Comparison of ENCODE assay signal across 8 mouse cellular contexts in genomic region chr2:172824906-172825784, GRCm38 (mm10).
DNase-seq lines count a peak whose midpoint lies in the region; ATAC-seq and TF ChIP-seq lines count a peak whose summit lies in the region.

No protein-coding gene starts in this region.

- peaks cover 5% of the 10 kb centered on the region; the same call in 1 of the 2 replicates for H3K4me1 ChIP-seq in megakaryocyte, embryonic 14.5 days
- peaks cover 16% of the 10 kb centered on the region for H3K4me1 ChIP-seq in forebrain, embryonic 13.5 days
- no peaks in the 10 kb centered on the region for H3K4me1 ChIP-seq in small intestine, adult 2 months (ENCODE audit: control insufficient read depth, insufficient read depth, insufficient read length, low read length)

- WGBS in forebrain, embryonic 13.5 days, result 20% methylated on average over 43 of the region's 43 CpGs
- WGBS in small intestine, adult 2 months, result 17% methylated on average over 43 of the region's 43 CpGs

- H3K4me3 ChIP-seq in megakaryocyte, embryonic 14.5 days (replicated peaks), result peak overlapping the region; percentile 44
- H3K4me3 ChIP-seq in forebrain, embryonic 13.5 days, result peak overlapping the region; percentile 15; the same call in 1 of the 2 replicates
- H3K4me3 ChIP-seq in small intestine, adult 2 months (ENCODE audit: low read depth, low read length), result no peak overlapping the region

- H3K27me3 ChIP-seq in megakaryocyte, embryonic 14.5 days (replicated peaks), result peaks cover 56% of the 10 kb centered on the region
- H3K27me3 ChIP-seq in forebrain, embryonic 13.5 days, result peaks cover 35% of the 10 kb centered on the region
- 0 out of 2 replicates have a peak, but pooled peaks cover 2% of the 10 kb centered on the region for H3K27me3 ChIP-seq in small intestine, adult 2 months (ENCODE audit: control insufficient read depth, insufficient read depth, low read length)

- no peak overlapping the region for H3K27ac ChIP-seq in forebrain, embryonic 13.5 days
- H3K27ac ChIP-seq in small intestine, adult 2 months (ENCODE audit: insufficient read depth, low read depth, low read length), result no peak overlapping the region

- no peak overlapping the region; the same call in 1 of the 2 replicates for H3K9ac ChIP-seq in forebrain, embryonic 13.5 days

- no peak for TF ChIP-seq POLR2A in small intestine, adult 2 months (IDR thresholded peaks at IDR 0.05; ENCODE audit: low read depth, low read length)

- peak; percentile 9; the same call in 1 of the 2 replicates for TF ChIP-seq CTCF in small intestine, adult 2 months (IDR thresholded peaks at IDR 0.05; ENCODE audit: extremely low read depth, insufficient read length, insufficient replicate concordance, low read depth, low read length)

- peak overlapping the region; percentile 52 for H3K4me2 ChIP-seq in forebrain, embryonic 13.5 days

- H3K9me3 ChIP-seq in megakaryocyte, embryonic 14.5 days, result no peaks in the 10 kb centered on the region
- no peaks in the 10 kb centered on the region for H3K9me3 ChIP-seq in forebrain, embryonic 13.5 days (replicated peaks)

- ATAC-seq in megakaryocyte, adult 5-6 weeks (ENCODE audit: poor library complexity, severe bottlenecking), result no peak
- ATAC-seq in forebrain, embryonic 13.5 days, result peak; percentile 76
- ATAC-seq in hematopoietic stem cell, adult 5-6 weeks (replicated peaks in 1 of 2; ENCODE audit: insufficient read depth in 1 of 2, low FRiP score in 2 of 2, low TSS enrichment in 1 of 2, low read depth in 1 of 2, poor library complexity in 2 of 2, severe bottlenecking in 2 of 2), result peak; percentile 51 to 72; a peak in 3 of 4 replicates

- H3K36me3 ChIP-seq in megakaryocyte, embryonic 14.5 days (replicated peaks; ENCODE audit: low read length), result no peaks in the 10 kb centered on the region
- H3K36me3 ChIP-seq in forebrain, embryonic 13.5 days (ENCODE audit: poor library complexity, severe bottlenecking), result no peaks in the 10 kb centered on the region
- no peaks in the 10 kb centered on the region for H3K36me3 ChIP-seq in small intestine, adult 2 months (ENCODE audit: control insufficient read depth, insufficient read depth, low read length)

- DNase-seq in layer of hippocampus, postnatal 25 days (ENCODE audit: extremely low spot score in 1 of 2, low spot score in 1 of 2), result peak; percentile 37 to 53
- peak; percentile 80 to 82 for DNase-seq in lung, postnatal 4 days
- DNase-seq in cerebellum, adult 11 months, result no peak
